Mouse (Mus musculus): ENCODE results near the gene Gcc2. TPM values are rescaled to one million over a fixed set of nuclear protein-coding genes. Genes with fewer than 3 reads are reported as not detected.
"Not testable (repeated sequence)": the region's sequence is repeated elsewhere in the genome, so short reads cannot be mapped to it uniquely, and the experiment has no call there.

Gene Gcc2
- polyA plus RNA-seq, 1 experiment from 2014 or later: 58.9 TPM

DNA sequence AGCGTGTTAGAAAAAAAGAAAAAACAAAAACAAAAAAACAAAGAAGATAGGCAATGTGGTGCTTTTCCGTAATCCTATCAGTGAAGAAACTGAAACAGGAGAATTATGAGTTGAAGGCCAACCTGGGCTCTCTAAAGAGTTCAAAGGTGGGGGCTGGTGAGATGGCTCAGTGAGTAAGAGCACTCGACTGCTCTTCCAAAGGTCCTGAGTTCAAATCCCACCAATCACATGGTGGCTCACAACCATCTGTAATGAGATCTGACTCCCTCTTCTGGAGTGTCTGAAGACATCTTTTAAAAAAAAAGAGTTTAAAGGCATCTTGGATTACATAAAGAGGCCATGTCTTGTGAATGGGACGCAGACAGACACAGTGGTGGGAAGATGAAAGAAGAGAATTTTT lies 81.8 kb downstream of the Gcc2 start:
- peaks cover 14% of the 10 kb centered on the region for H3K4me1 ChIP-seq
- not testable (repeated sequence) for H3K27me3 ChIP-seq (replicated peaks; ENCODE audit: low read depth, poor library complexity, severe bottlenecking); DNase-seq (ENCODE audit: low spot score); H3K27ac ChIP-seq (replicated peaks); H3K4me3 ChIP-seq; H3K9me3 ChIP-seq
- H3K36me3 ChIP-seq (replicated peaks): peaks cover 15% of the 10 kb centered on the region; the same call in 1 of the 2 replicates
- 86% methylated on average over 4 of the region's 4 CpGs for WGBS

DNA sequence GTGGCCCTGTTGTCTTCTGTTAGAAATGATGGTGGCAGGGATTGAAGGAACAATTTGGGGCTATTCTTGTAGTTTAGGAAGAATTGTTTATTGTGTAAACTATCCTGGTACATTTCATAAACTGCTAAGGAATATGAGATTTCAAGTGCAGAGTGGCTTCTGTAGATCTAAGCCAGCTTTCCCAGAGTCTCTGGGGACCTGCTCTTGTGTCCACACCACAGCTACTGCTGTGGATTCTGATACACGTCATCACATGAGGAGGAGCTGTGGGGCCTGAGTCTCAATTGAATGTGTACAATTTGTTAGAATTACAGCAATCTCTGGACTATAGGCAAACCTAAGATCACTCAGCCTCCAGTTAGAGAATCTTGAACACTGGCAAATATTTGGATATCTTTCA lies 83.3 kb downstream of the Gcc2 start:
- no peak for DNase-seq (ENCODE audit: low spot score)
- no peaks in the 10 kb centered on the region for H3K9me3 ChIP-seq
- H3K4me1 ChIP-seq: peaks cover 14% of the 10 kb centered on the region
- H3K36me3 ChIP-seq (replicated peaks): peaks cover 14% of the 10 kb centered on the region; the same call in 1 of the 2 replicates
- 48% methylated on average over 1 of the region's 1 CpGs for WGBS
- H3K27ac ChIP-seq (replicated peaks): no peak overlapping the region
- H3K4me3 ChIP-seq: no peak overlapping the region
- no peaks in the 10 kb centered on the region for H3K27me3 ChIP-seq (replicated peaks; ENCODE audit: low read depth, poor library complexity, severe bottlenecking)

- no peak overlapping the region for H3K4me3 ChIP-seq
- 58% methylated on average over 2 of the region's 2 CpGs for WGBS
- no peaks in the 10 kb centered on the region for H3K27me3 ChIP-seq (replicated peaks; ENCODE audit: low read depth, poor library complexity, severe bottlenecking)
- peaks cover 10% of the 10 kb centered on the region; the same call in 1 of the 2 replicates for H3K36me3 ChIP-seq (replicated peaks)
- H3K9me3 ChIP-seq: no peaks in the 10 kb centered on the region
- H3K27ac ChIP-seq (replicated peaks): no peak overlapping the region
- peaks cover 14% of the 10 kb centered on the region for H3K4me1 ChIP-seq
- DNase-seq (ENCODE audit: low spot score): no peak
Observed at GRCm38 (mm10) chr10:58341685-58342084, 86.4 kb downstream of the Gcc2 start.

GRCm38 (mm10) chr10:58342199-58342598 lies 86.9 kb downstream of the Gcc2 start:
- DNase-seq (ENCODE audit: low spot score): no peak
- 85% methylated on average over 2 of the region's 2 CpGs for WGBS
- Histone ChIP-seq H3K36me3 (replicated peaks) (peaks cover 10% of the 10 kb centered on the region; the same call in 1 of the 2 replicates), H3K9me3 (no peaks in the 10 kb centered on the region), H3K4me1 (peaks cover 14% of the 10 kb centered on the region), H3K4me3 (no peak overlapping the region), H3K27me3 (replicated peaks; ENCODE audit: low read depth, poor library complexity, severe bottlenecking) (no peaks in the 10 kb centered on the region), H3K27ac (replicated peaks) (no peak overlapping the region)

DNA sequence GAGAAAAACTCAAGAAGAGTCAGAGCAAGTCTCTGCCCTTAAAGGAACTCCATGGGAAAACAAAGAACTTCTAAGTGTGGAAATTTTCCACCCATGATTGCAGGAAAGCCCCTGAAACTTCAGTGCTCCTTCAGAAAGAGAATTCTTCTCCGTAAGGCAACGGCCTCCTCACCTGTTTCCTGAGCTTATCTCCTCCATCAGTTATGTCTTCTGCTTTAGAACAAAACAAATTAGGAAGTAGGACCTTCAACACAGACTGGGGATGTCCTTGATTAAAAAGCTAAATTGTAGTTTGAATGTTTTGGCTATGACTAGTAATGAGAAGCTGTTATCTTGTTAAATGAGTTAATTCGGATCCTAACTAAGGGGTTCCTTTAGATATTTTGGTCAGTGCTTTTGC lies 88.3 kb downstream of the Gcc2 start:
- Histone ChIP-seq H3K9me3 (no peaks in the 10 kb centered on the region), H3K36me3 (replicated peaks) (peaks cover 16% of the 10 kb centered on the region), H3K27me3 (replicated peaks; ENCODE audit: low read depth, poor library complexity, severe bottlenecking) (no peaks in the 10 kb centered on the region), H3K27ac (replicated peaks) (no peak overlapping the region), H3K4me1 (peaks cover 8% of the 10 kb centered on the region), H3K4me3 (no peak overlapping the region)
- DNase-seq (ENCODE audit: low spot score): no peak
- WGBS: 95% methylated on average over 3 of the region's 3 CpGs

- no peaks in the 10 kb centered on the region for H3K4me1 ChIP-seq
- peaks cover 14% of the 10 kb centered on the region for H3K36me3 ChIP-seq (replicated peaks)
- DNase-seq (ENCODE audit: low spot score): no peak
- no peaks in the 10 kb centered on the region for H3K9me3 ChIP-seq
- WGBS: 91% methylated on average over 3 of the region's 3 CpGs
- no peaks in the 10 kb centered on the region for H3K27me3 ChIP-seq (replicated peaks; ENCODE audit: low read depth, poor library complexity, severe bottlenecking)
- no peak overlapping the region for H3K4me3 ChIP-seq
- H3K27ac ChIP-seq (replicated peaks): no peak overlapping the region
Observed at GRCm38 (mm10) chr10:58350600-58350999, 95.3 kb downstream of the Gcc2 start.

DNA sequence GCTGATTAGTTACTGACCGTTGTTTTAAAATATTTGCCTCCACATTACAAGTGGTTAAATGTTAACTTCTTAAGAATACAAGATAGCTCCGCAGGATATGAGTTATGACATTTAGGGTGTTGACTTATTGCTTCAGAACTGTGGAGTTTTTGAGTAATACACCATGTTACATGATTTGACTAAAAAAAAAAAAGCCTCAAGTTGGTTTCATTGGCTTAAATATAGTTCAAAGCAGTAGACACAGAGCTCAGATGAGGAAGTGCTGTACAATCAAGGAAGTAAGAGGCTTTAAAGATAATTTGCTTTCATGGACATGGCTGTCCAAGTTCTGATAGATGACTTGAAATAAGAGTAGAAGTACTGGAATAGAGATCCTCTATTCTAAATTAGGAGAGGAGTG lies 96.4 kb downstream of the Gcc2 start:
- DNase-seq (ENCODE audit: low spot score): no peak
- Histone ChIP-seq H3K4me3 (no peak overlapping the region), H3K36me3 (replicated peaks) (peaks cover 14% of the 10 kb centered on the region), H3K4me1 (no peaks in the 10 kb centered on the region), H3K9me3 (no peaks in the 10 kb centered on the region), H3K27me3 (replicated peaks; ENCODE audit: low read depth, poor library complexity, severe bottlenecking) (no peaks in the 10 kb centered on the region), H3K27ac (replicated peaks) (no peak overlapping the region)
- WGBS: 97% methylated on average over 2 of the region's 2 CpGs

- WGBS: 92% methylated on average over 3 of the region's 3 CpGs
- H3K9me3 ChIP-seq: no peaks in the 10 kb centered on the region
Observed at GRCm38 (mm10) chr10:58352364-58352763, 97.1 kb downstream of the Gcc2 start.

GRCm38 (mm10) chr10:58354561-58354960 lies 99.3 kb downstream of the Gcc2 start:
- WGBS: 37% methylated on average over 3 of the region's 3 CpGs

More at GRCm38 (mm10) chr10:58352364-58352763, 97.1 kb downstream of the Gcc2 start:
- Histone ChIP-seq H3K4me3 (no peak overlapping the region), H3K27me3 (replicated peaks; ENCODE audit: low read depth, poor library complexity, severe bottlenecking) (no peaks in the 10 kb centered on the region), H3K27ac (replicated peaks) (no peak overlapping the region), H3K36me3 (replicated peaks) (peaks cover 14% of the 10 kb centered on the region), H3K4me1 (no peaks in the 10 kb centered on the region)
- DNase-seq (ENCODE audit: low spot score): no peak

More at GRCm38 (mm10) chr10:58354561-58354960, 99.3 kb downstream of the Gcc2 start:
- Histone ChIP-seq H3K9me3 (no peaks in the 10 kb centered on the region), H3K4me3 (no peak overlapping the region), H3K36me3 (replicated peaks) (0 out of 2 replicates have a peak, but pooled peaks cover 5% of the 10 kb centered on the region), H3K27me3 (replicated peaks; ENCODE audit: low read depth, poor library complexity, severe bottlenecking) (no peaks in the 10 kb centered on the region), H3K4me1 (no peaks in the 10 kb centered on the region), H3K27ac (replicated peaks) (no peak overlapping the region)
- no peak for DNase-seq (ENCODE audit: low spot score)

Other genes with a start within 250 kb of the Gcc2 start
- gene AW822073, start 30.6 kb upstream of the Gcc2 start, polyA plus RNA-seq (2016; fragmentation: Nextera tagmentation; extraction: Ambion mirVana): not detected in 2 replicates
- not detected in 2 replicates for gene Duxf3, start 22.8 kb upstream of the Gcc2 start, polyA plus RNA-seq (2016; fragmentation: Nextera tagmentation; extraction: Ambion mirVana)
- gene Gm4981, start 18.8 kb upstream of the Gcc2 start, polyA plus RNA-seq (2016; fragmentation: Nextera tagmentation; extraction: Ambion mirVana): not detected in 2 replicates
- gene Lims1, start 68.0 kb downstream of the Gcc2 start, polyA plus RNA-seq (2016; fragmentation: Nextera tagmentation; extraction: Ambion mirVana): 107 and 108 TPM in 2 replicates
- 27.0 and 28.2 TPM in 2 replicates for gene Ranbp2, start 191.4 kb downstream of the Gcc2 start, polyA plus RNA-seq (2016; fragmentation: Nextera tagmentation; extraction: Ambion mirVana)
- gene Ccdc138, start 242.5 kb downstream of the Gcc2 start, polyA plus RNA-seq (2016; fragmentation: Nextera tagmentation; extraction: Ambion mirVana): 11.5 and 13.3 TPM in 2 replicates